Mouse (Mus musculus) embryonic stem cell, embryonic (primary cell): ENCODE measurements around the gene Tectb.

ENCODE experiments used
- CTCF ChIA-PET, 4 experiments: fragments of 300-600 bp in 2 of 4; fragments of 350-600 bp in 2 of 4; sonication (Branson Sonifier 250); formaldehyde crosslinking; loops; one replicate each; lab custom pipeline; 2022; ENCODE audit warnings: inconsistent platforms in 2 of 4; lab: Charles Lee
- POLR2A ChIA-PET, 4 experiments: fragments of 300-600 bp in 2 of 4; fragments of 350-600 bp in 2 of 4; sonication (Branson Sonifier 250); formaldehyde crosslinking; loops; one replicate each; lab custom pipeline; 2022; ENCODE audit warnings: antibody characterized with exemption in 4 of 4, inconsistent platforms in 1 of 4; lab: Charles Lee

The Tectb gene

DNA sequence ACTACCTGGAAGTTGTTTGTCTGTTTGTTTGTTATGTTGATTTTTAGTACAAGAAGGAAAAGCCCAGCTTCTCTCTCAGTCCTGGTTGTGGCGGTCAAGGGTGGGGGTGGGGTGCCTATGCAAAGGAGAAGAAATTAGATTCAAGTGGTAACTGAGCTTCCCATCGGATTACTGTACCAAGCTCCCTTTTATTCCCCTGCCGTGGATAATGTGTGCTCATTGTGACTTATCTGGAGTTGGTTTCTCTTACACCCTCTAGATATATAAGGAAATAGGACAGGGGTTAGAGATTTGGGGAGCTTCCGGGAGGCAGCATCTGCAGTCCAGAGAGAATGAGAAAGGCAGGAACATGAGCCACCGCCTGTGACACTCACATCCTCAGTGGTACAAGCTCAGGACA is at the start of gene Tectb:
Gene Tectb, plus strand, starts transcription at position 301 of the 400 bp plus-strand sequence.
- ChIA-PET CTCF (interaction anchor here (0.5 to 1.3 kb wide), 7 partner anchors 18 to 1808 kb away, joined by 3 to 6 read pairs (median 4); no protein-coding TSS in a partner anchor), POLR2A (interaction anchor here in 2 of 4 experiments (0.5 to 0.7 kb wide), 3 partner anchors 998 to 1832 kb away, joined by 3 to 10 read pairs (median 3); no protein-coding TSS in a partner anchor)

DNA sequence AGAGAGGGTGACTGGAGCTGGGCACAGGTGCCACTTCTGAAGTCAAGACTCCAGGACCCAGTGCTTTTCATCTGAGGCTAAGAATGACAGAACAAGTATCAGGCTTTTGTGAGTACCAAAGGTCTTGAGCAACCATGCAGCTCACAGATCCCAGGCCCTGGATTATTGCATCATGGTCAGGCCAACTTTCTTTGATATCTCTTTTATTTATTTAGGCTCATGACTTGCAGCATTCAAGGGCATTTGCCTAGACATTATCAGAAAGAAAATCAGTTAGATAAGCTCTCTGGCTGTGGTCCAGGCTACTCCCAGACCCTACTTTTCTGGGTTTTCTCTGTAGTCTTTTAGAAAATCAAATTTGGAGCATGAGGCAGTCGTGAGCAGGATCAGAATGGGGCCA is 48.8 kb upstream of the Tectb start:
- POLR2A ChIA-PET, result interaction anchor here in 1 of 4 experiments (1.3 kb wide), 1 partner anchor 9 kb away, joined by 5 read pairs; no protein-coding TSS in a partner anchor

DNA sequence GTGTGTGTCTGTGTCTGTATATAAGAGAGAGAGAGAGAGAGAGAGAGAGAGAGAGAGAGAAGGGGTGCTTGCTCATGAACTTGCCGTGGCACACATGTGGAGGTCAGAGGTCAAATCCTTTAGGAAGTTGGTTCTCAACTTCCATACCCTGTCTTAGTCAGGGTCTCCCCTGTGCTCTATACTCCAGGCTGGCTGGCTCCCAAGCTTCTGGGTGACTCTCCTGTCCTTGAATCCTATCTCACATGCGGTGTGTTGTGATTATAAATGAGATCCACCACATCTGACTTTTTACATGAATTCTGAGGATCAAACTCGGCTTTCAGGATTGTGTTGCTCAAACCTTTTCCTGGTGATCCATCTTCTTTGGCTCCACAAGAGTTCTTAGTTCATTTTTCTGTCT is 48.1 kb upstream of the Tectb start:
- POLR2A ChIA-PET, result interaction anchor here in 1 of 4 experiments (0.9 kb wide), 1 partner anchor 10 kb away, joined by 3 read pairs; no protein-coding TSS in a partner anchor

More for the DNA sequence above, 48.8 kb upstream of the Tectb start:
- CTCF ChIA-PET, result interaction anchor here in 1 of 4 experiments (0.6 kb wide), 1 partner anchor 75 kb away, joined by 3 read pairs; no protein-coding TSS in a partner anchor

DNA sequence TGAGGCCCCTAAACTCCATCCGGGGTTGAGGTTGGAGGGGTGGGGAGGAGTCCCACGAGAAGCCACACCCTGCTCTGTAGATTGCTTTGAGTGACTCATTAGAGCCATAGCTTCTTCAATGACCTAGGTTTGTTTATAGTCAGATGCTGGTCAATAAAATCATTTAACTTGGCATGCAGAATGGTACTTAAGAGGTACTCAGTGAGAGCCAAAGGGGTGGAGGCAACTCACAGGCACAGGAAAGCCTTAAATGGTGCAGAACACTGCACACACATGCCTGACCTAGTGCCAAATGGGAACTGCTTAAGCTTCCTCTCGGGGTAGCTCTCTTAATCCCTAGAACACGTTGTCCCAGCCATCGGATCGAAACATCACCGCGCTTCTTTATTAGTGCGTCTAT is 46.0 kb upstream of the Tectb start:
- CTCF ChIA-PET, result interaction anchor here in 1 of 4 experiments (1.3 kb wide), 1 partner anchor 64 kb away, joined by 3 read pairs; no protein-coding TSS in a partner anchor
- POLR2A ChIA-PET, result interaction anchor here in 1 of 4 experiments (1.4 kb wide), 1 partner anchor 12 kb away, joined by 3 read pairs; no protein-coding TSS in a partner anchor

More for the DNA sequence above, 48.1 kb upstream of the Tectb start:
- CTCF ChIA-PET, result interaction anchor here in 2 of 4 experiments (0.6 to 0.7 kb wide), 2 partner anchors 67 to 74 kb away, joined by 3 to 4 read pairs; no protein-coding TSS in a partner anchor

DNA sequence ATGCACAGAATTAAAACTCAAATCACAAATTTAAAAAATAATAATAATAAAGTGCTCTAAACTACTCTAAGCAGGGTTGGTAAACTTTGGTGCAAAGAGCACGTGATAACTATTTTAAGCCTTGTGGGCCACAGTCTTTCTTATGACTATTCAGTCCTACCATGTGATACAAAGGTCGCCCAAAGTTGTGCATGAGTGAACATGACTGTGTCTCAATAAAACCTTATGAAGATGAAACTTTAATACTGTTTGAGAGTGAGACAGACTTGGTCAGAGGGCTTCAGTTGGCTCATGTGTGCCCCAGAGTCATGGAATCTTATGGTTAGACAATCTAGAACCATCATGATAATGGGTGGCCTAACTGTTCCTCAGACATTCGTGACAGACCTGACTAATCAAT is 44.6 kb upstream of the Tectb start:
- ChIA-PET POLR2A (no interaction called here), CTCF (no interaction called here)

DNA sequence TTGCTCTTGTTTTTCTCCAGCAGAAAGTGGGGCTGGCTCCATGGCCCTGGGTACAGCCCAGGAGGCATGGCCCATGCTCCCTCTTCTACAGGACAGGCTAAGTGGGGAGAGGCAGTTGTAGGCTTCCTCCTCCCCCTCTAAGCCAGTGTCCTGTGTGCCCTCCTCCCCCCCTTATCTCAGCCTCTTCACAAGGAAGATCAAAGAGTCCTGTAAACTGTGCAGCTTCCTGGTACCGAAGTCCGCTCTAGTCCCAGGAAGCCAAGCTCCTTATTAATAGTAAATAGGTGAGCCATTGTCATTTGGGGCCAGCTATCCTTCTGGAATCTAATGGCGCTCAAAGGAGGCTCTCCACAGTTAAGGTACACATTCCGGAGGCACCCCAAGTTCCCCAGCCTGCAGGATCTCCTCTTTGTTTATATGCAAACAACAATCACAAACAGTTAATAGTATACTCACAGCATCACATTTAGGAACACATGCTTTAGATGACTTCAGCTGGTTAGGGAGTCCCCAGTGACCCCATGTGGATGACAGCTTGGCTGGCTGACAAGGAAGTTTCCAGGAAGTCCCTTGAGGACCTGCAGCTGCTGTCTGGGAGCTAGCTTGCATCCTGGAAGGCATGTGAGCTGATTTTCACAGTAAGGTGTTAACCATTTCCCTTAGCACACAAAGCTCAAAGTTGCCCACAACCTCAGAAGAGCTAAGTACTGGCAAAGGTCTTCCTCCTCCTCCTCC is 43.7 kb upstream of the Tectb start:
- CTCF ChIA-PET, result interaction anchor here in 2 of 4 experiments (0.5 to 2.1 kb wide), 2 partner anchors 62 to 207 kb away, joined by 3 to 5 read pairs; no protein-coding TSS in a partner anchor

DNA sequence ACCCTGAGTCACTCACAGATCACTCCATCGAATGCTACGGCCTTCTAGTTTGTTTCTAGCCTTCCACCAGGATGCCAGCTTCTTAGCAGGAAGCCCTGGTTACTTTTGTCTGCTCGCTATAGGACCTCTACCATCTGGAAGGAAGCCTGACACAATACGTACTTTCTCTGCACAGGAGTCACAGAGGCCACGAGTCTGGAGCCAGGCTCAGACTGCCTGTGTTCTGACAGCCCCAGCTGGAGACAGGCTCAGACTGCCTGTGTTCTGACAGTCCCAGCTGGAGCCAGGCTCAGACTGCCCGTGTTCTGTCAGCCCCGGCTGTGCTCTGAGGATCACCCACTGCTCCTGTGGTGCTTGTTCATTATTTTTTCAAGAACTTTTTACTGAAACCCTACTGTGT is 42.6 kb upstream of the Tectb start:
- CTCF ChIA-PET, result interaction anchor here in 2 of 4 experiments (0.5 to 2.1 kb wide), 2 partner anchors 61 to 787 kb away, joined by 3 to 5 read pairs; no protein-coding TSS in a partner anchor
- POLR2A ChIA-PET, result interaction anchor here in 2 of 4 experiments (0.6 to 1.4 kb wide), 2 partner anchors 38 to 1529 kb away, joined by 3 to 4 read pairs; no protein-coding TSS in a partner anchor

More for the DNA sequence above, 43.7 kb upstream of the Tectb start:
- POLR2A ChIA-PET, result interaction anchor here in 3 of 4 experiments (0.7 to 1.4 kb wide), 5 partner anchors 10 to 37 kb away, joined by 3 to 8 read pairs (median 3); no protein-coding TSS in a partner anchor

DNA sequence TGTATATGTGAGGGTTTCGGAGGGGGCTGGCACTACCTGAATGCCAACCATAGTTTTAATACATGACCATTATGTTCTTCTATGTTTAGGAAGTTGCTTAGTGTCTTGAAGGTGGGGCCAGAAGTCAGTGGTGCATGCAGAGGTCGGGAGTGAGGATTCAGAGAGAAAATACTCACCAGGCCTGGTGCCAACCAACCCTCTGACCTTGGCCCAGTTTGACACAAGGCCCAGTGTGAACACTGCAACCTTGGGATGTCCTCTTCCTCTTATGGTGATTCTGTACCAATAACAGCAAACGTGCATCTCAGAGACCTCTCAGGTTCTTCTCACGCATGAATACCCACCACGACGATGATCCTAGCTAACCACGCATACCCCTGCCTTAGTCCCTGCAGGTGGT is 42.0 kb upstream of the Tectb start:
- POLR2A ChIA-PET, result no interaction called here

DNA sequence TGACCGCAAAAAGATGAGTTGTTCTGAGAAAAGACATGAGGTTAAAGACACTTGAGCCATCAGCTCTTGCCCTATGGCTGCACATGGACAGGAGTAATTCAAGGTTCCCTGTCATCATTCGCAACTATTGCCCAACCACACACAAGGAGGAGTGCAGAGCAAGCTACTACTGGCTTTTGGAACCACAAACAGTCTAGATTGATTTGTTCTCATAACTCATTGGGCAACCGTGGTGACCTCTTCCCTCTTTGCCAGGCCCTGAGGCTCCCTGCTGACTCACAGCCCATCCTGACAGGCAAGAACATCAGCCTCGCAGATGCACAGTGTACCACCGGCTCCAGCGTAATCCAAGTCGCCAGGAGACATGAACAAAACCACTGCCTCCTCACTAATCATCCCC is 41.2 kb upstream of the Tectb start:
- ChIA-PET POLR2A (interaction anchor here in 1 of 4 experiments (0.9 kb wide), 1 partner anchor 11 kb away, joined by 5 read pairs; no protein-coding TSS in a partner anchor), CTCF (no interaction called here)

More for the DNA sequence above, 42.0 kb upstream of the Tectb start:
- CTCF ChIA-PET, result interaction anchor here in 1 of 4 experiments (2.1 kb wide), 1 partner anchor 60 kb away, joined by 5 read pairs; no protein-coding TSS in a partner anchor

DNA sequence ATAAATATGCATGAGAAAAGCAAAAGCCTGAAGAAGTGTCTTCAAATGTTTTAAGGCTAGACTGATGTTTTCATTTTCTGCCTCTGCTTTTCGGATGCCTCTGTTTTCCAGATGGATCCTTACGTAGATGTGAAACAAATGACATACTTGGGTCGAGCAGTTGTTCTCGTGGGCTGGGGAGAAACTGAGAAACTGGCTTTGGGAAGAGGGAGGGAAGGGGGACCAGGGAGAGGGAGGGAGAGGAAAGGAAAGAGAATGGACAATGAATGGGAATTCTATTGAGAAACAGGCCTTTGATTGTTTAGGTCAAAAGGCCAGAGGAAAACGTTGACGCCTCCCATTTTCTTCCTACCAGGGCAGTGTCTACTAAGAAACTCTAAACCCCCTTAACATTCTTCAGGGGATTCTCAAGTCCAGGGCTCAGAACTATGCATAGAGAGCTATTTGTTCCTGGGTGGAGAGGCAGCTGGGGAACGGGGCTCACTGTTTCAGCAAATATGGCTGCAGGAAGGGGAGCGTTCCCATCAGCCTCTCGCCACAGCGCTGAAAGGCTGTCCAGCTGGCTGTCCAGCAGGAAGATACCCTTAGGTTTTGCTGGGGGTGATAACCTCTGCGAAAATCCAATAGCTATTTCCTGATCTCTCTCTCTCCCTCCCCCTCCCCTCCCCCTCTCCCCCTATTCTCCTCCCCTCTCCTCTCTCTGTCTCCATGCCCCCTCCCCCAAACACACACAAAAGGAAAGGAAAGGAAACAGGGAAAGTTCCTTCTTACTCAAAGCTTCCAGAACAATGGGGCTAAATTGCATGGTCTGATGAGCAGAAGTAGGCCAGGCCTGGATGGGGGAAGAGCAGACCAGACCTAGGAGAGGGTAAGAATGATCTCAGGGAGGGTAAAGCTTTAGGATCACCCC is 36.9 kb upstream of the Tectb start:
- POLR2A ChIA-PET, result interaction anchor here (0.5 to 1.5 kb wide), 9 partner anchors 11 to 1379 kb away, joined by 3 to 8 read pairs (median 4); no protein-coding TSS in a partner anchor
- CTCF ChIA-PET, result interaction anchor here in 3 of 4 experiments (0.6 to 1.5 kb wide), 5 partner anchors 14 to 82 kb away, joined by 3 read pairs; no protein-coding TSS in a partner anchor

DNA sequence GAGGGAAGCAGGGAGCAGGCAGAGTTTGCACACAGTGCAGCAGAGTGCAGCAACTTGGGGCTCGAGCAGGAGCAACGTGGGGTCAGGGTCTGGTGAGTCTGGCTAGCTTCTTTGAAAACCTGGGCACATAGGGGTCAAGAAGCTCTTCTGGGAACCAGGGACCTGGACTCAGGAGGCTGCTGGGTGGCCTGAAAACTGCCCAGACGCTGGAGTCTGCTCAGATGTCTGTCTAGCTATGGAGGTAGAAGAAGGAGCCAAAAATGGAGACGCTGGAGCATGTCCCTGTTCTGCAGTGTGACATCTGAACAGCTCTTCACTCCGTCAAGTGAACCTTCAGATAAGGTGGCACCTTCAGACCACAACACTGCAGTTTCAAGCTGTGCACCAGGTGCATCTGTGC is 35.8 kb upstream of the Tectb start:
- POLR2A ChIA-PET, result interaction anchor here (0.5 to 1.5 kb wide), 5 partner anchors 10 to 849 kb away, joined by 3 to 8 read pairs (median 4); no protein-coding TSS in a partner anchor

DNA sequence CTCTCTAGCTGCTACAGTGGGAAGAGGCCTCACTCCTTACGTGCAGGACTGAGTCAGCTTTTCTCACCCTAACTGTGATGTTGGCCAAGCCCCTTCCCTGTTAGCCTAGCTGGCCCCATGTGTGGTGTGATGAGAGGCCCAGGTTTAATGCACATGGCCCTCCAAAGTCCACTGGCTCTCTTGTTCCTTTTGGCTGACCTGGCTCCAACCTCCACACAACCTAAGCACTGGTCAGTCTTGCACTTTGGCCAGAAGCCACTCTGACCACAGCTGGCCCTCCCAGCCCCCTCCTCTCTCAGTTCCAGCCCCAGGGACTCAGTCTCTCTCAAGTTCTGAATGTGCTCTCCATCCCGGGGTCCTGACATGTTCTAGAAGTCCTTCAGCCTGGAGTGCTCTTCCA is 35.4 kb upstream of the Tectb start:
- CTCF ChIA-PET, result interaction anchor here in 2 of 4 experiments (0.6 to 1.5 kb wide), 3 partner anchors 73 to 1130 kb away, joined by 3 read pairs; no protein-coding TSS in a partner anchor

More for the DNA sequence above, 35.8 kb upstream of the Tectb start:
- CTCF ChIA-PET, result interaction anchor here in 2 of 4 experiments (1.5 kb wide), 2 partner anchors 74 to 83 kb away, joined by 3 read pairs; no protein-coding TSS in a partner anchor

DNA sequence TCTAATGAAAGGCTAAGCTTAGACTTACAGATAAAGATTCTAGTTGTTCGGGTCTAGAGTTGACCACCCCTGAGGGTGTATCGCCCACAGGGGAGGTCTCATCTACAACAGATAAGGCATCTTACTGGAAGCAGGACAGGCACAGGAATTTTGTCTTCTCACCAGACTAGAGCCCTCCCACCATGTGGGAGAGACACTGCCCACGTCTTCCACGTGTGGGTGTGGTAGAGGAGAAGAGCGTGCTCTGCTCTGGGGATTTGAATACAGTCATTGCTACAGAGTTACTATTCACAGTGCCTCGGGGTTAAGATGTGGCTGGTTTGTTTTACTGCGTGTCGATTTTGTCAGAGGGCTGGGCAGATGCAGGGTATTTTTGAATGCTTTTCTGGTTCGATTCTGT is 33.0 kb upstream of the Tectb start:
- POLR2A ChIA-PET, result interaction anchor here in 1 of 4 experiments (1.3 kb wide), 1 partner anchor 11 kb away, joined by 3 read pairs; no protein-coding TSS in a partner anchor
- CTCF ChIA-PET, result interaction anchor here in 1 of 4 experiments (0.6 kb wide), 1 partner anchor 1054 kb away, joined by 3 read pairs; no protein-coding TSS in a partner anchor

More for the DNA sequence above, 35.4 kb upstream of the Tectb start:
- POLR2A ChIA-PET, result interaction anchor here in 1 of 4 experiments (1.3 kb wide), 1 partner anchor 10 kb away, joined by 4 read pairs; no protein-coding TSS in a partner anchor

DNA sequence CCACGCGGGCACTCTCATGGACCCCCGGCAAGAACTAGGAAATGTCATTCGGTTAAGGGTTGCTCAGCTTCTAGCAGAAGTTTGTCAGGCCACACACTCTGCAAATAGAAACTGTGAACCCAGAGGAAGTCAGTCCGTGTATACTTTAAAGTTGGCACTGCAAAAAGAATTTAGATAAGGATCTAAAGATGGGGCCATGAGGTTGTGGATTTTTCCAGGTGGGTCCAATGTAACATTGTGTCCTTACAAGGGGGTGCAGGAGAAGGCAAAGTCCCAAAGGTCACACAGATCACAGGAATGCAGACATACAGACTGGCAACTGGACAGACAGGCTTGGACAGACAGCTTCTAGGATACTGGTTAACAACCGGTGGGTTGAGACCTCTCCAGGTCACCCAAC is 32.4 kb upstream of the Tectb start:
- ChIA-PET POLR2A (no interaction called here), CTCF (no interaction called here)

DNA sequence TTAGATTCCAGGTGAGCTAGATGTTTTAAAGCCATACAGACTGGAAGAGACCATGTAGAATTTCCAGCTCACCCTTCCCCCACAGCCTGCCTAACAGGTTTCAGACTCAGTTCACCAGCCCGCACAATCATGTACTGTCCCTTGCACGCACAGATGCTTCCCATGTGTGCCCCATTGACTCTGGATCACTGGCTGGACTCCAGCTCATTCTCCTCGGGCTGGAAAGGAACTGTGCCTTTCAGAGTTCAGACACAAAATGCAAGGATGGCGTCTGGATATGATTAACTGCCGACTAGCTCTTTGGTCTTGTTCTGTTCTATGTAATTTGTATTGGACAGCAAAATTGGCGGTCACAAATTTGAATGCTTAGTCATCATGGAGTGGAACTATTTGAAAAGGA is 30.9 kb upstream of the Tectb start:
- ChIA-PET CTCF (no interaction called here), POLR2A (no interaction called here)

DNA sequence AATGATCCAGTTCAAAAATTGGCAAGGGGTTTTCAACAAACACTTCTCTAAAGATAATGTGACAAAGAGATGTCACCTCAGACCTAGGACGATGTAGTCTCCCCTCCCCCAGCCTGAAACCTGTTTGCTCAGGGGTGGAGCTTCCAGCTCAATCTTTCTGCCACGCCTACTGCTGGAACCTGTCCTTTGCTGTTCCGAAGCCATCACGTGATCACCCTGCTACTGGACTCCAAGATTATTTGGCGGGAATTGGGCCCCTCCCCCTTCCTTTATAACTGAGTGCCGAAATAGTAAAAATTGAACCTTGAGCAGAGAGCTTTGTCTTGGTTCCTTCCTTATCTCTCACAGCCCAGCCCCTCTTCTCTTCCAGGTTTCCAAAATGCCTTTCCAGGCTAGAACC is 28.3 kb upstream of the Tectb start:
- CTCF ChIA-PET, result interaction anchor here in 1 of 4 experiments (0.6 kb wide), 1 partner anchor 1049 kb away, joined by 3 read pairs; no protein-coding TSS in a partner anchor

DNA sequence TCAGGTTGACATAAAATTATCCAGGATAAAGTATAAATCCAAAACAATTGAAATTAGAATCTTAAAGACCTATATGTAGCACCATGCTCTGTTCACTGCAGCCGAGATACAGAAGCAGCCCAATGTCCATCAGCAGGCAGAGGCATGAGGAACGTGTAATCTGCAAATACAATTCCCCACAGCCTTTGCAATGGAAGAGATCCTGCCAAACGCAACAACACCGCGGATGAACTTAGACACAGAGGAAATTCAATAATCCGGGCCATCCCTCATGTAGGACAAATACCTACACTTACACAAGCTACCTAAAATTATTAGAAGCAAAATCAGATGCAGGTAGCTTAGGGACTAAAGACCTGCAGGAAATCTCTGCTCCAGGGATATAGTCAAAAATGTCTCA is 27.6 kb upstream of the Tectb start:
- ChIA-PET POLR2A (interaction anchor here in 1 of 4 experiments (0.6 kb wide), 1 partner anchor 47 kb away, joined by 4 read pairs; no protein-coding TSS in a partner anchor), CTCF (interaction anchor here in 1 of 4 experiments (0.5 kb wide), 1 partner anchor 53 kb away, joined by 3 read pairs; no protein-coding TSS in a partner anchor)

More for the DNA sequence above, 28.3 kb upstream of the Tectb start:
- POLR2A ChIA-PET, result interaction anchor here in 1 of 4 experiments (0.6 kb wide), 1 partner anchor 402 kb away, joined by 4 read pairs; no protein-coding TSS in a partner anchor
